Mouse (Mus musculus): ENCODE measurements around the gene Spin2-ps6.
"Not testable (repeated sequence)": the region's sequence is repeated elsewhere in the genome, so short reads cannot be mapped to it uniquely, and the experiment has no call there.

The Spin2-ps6 gene

GRCm38 (mm10) chrX:33234569-33234968 lies at the start of gene Spin2-ps6:
Spin2-ps6 (plus strand) TSS chrX:33234869.
- DNase-seq (ENCODE audit: extremely low read depth, insufficient read length, low spot score): not testable (repeated sequence)
